Mouse (Mus musculus): ENCODE results near the gene Gm5565. TPM values are rescaled to one million over a fixed set of nuclear protein-coding genes. Genes with fewer than 3 reads are reported as not detected.
"Not testable (repeated sequence)": the region's sequence is repeated elsewhere in the genome, so short reads cannot be mapped to it uniquely, and the experiment has no call there.

Gene Gm5565
- not detected in 2 replicates for polyA plus RNA-seq (2012; rRNA removed)

DNA sequence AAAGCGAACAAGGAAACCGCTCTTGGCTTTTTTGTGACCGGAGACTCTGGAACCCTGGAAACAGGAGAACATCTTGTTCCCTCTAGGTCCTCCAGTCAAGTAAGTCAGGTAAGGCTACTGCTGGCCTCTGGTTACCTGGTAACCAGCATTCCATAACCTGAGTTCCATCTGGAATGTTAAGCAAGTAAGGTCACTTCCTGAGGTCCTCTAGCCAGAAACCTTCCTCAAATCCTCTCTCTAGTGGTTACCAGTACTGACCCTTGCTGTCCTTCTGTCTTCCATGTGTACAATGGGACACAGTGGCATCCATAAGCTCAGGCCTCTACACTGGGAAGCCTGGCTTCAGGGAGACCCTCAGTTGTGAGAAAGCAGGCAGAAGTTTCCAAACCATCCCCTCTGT is at the start of gene Gm5565:
Gene Gm5565 (minus strand): TSS at position 101 of the 400 bp plus-strand sequence.
- WGBS: 92% methylated on average over 3 of the region's 3 CpGs
- H3K36me3 ChIP-seq (ENCODE audit: control insufficient read depth, insufficient read depth, low read length); H3K27me3 ChIP-seq (ENCODE audit: control insufficient read depth, insufficient read depth, low read length); H3K4me1 ChIP-seq (ENCODE audit: control insufficient read depth, insufficient read depth, insufficient read length); DNase-seq (ENCODE audit: low read depth in 1 of 2, low spot score in 2 of 2); H3K4me3 ChIP-seq (ENCODE audit: extremely low read depth, insufficient read depth, insufficient read length); H3K27ac ChIP-seq (ENCODE audit: insufficient read depth, low read length): not testable (repeated sequence)

DNA sequence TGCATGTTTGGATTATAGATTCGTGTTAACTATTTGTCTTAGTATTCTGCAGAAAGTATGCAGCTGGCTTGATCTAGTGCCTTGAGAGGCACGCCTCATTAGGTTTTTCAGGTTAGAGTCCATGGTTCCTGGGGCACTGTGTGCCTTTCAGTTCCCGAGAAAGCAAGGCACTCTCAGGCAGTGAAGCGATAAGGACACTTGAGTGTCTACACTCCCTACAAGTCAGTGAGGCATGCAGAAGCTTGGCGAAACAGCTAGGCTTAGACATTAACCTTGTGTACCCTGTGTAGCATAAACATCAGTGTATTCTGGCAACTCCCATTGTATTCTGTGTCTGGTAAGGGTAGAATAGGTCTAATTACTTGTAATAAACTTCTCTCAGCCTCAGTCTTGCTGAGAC is 45.2 kb upstream of the Gm5565 start:
- Histone ChIP-seq H3K27ac (ENCODE audit: insufficient read depth, low read length) (no peak overlapping the region), H3K27me3 (ENCODE audit: control insufficient read depth, insufficient read depth, low read length) (no peaks in the 10 kb centered on the region), H3K4me3 (ENCODE audit: extremely low read depth, insufficient read depth, insufficient read length) (no peak overlapping the region), H3K4me1 (ENCODE audit: control insufficient read depth, insufficient read depth, insufficient read length) (no peaks in the 10 kb centered on the region), H3K36me3 (ENCODE audit: control insufficient read depth, insufficient read depth, low read length) (peaks cover 24% of the 10 kb centered on the region)
- TF ChIP-seq CTCF (IDR thresholded peaks at IDR 0.05; ENCODE audit: extremely low read depth, insufficient read depth, insufficient read length, insufficient replicate concordance) (no peak), POLR2A (IDR thresholded peaks at IDR 0.05; ENCODE audit: low read depth, low read length) (no peak)
- 94% methylated on average over 5 of the region's 5 CpGs for WGBS
- no peak for DNase-seq (ENCODE audit: low read depth in 1 of 2, low spot score in 2 of 2)

- Histone ChIP-seq H3K27me3 (ENCODE audit: control insufficient read depth, insufficient read depth, low read length) (no peaks in the 10 kb centered on the region), H3K27ac (ENCODE audit: insufficient read depth, low read length) (no peak overlapping the region), H3K4me3 (ENCODE audit: extremely low read depth, insufficient read depth, insufficient read length) (no peak overlapping the region), H3K36me3 (ENCODE audit: control insufficient read depth, insufficient read depth, low read length) (peaks cover 15% of the 10 kb centered on the region), H3K4me1 (ENCODE audit: control insufficient read depth, insufficient read depth, insufficient read length) (no peaks in the 10 kb centered on the region)
- WGBS: 36% methylated on average over 2 of the region's 2 CpGs
- no peak for TF ChIP-seq CTCF (IDR thresholded peaks at IDR 0.05; ENCODE audit: extremely low read depth, insufficient read depth, insufficient read length, insufficient replicate concordance)
- no peak for DNase-seq (ENCODE audit: low read depth in 1 of 2, low spot score in 2 of 2)
These were observed 43.6 kb upstream of the Gm5565 start for GRCm38 (mm10) chr5:146203921-146204320.

DNA sequence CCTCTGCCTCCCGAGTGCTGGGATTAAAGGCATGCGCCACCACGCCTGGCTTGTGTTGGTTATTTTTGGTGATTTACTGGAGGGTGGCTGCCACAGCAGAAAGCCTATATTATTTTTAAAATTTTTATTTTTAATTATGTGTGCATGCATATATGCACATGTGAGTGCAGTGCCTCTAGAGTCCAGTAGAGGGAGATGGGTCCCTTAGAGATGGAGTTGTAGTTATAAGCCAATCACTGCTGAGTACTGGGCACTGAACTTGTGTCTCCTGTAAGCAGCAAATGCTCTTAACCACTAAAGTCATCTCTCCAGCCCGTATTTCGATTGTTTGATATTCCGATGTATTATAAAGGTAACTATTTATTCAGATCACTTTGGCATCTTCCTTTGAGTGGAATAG is 40.2 kb upstream of the Gm5565 start:
- 96% methylated on average over 6 of the region's 6 CpGs for WGBS
- TF ChIP-seq POLR2A (IDR thresholded peaks at IDR 0.05; ENCODE audit: low read depth, low read length): no peak
- no peak for TF ChIP-seq CTCF (IDR thresholded peaks at IDR 0.05; ENCODE audit: extremely low read depth, insufficient read depth, insufficient read length, insufficient replicate concordance)

GRCm38 (mm10) chr5:146199540-146199939 is 39.2 kb upstream of the Gm5565 start:
- WGBS: 59% methylated on average over 2 of the region's 2 CpGs
- no peak overlapping the region for H3K4me3 ChIP-seq (ENCODE audit: extremely low read depth, insufficient read depth, insufficient read length)
- no peak for DNase-seq (ENCODE audit: low read depth in 1 of 2, low spot score in 2 of 2)
- TF ChIP-seq CTCF (IDR thresholded peaks at IDR 0.05; ENCODE audit: extremely low read depth, insufficient read depth, insufficient read length, insufficient replicate concordance) (no peak), POLR2A (IDR thresholded peaks at IDR 0.05; ENCODE audit: low read depth, low read length) (no peak)
- H3K27me3 ChIP-seq (ENCODE audit: control insufficient read depth, insufficient read depth, low read length): no peaks in the 10 kb centered on the region
- peaks cover 2% of the 10 kb centered on the region for H3K36me3 ChIP-seq (ENCODE audit: control insufficient read depth, insufficient read depth, low read length)
- H3K27ac ChIP-seq (ENCODE audit: insufficient read depth, low read length): no peak overlapping the region
- H3K4me1 ChIP-seq (ENCODE audit: control insufficient read depth, insufficient read depth, insufficient read length): no peaks in the 10 kb centered on the region

More for the DNA sequence above, 40.2 kb upstream of the Gm5565 start:
- H3K27me3 ChIP-seq (ENCODE audit: control insufficient read depth, insufficient read depth, low read length): no peaks in the 10 kb centered on the region
- H3K36me3 ChIP-seq (ENCODE audit: control insufficient read depth, insufficient read depth, low read length): peaks cover 6% of the 10 kb centered on the region
- no peak overlapping the region for H3K4me3 ChIP-seq (ENCODE audit: extremely low read depth, insufficient read depth, insufficient read length)
- no peak for DNase-seq (ENCODE audit: low read depth in 1 of 2, low spot score in 2 of 2)
- H3K4me1 ChIP-seq (ENCODE audit: control insufficient read depth, insufficient read depth, insufficient read length): no peaks in the 10 kb centered on the region
- no peak overlapping the region for H3K27ac ChIP-seq (ENCODE audit: insufficient read depth, low read length)

- H3K4me1 ChIP-seq (ENCODE audit: control insufficient read depth, insufficient read depth, insufficient read length): no peaks in the 10 kb centered on the region
- TF ChIP-seq CTCF (IDR thresholded peaks at IDR 0.05; ENCODE audit: extremely low read depth, insufficient read depth, insufficient read length, insufficient replicate concordance) (no peak), POLR2A (IDR thresholded peaks at IDR 0.05; ENCODE audit: low read depth, low read length) (no peak)
- DNase-seq (ENCODE audit: low read depth in 1 of 2, low spot score in 2 of 2): no peak
- peaks cover 2% of the 10 kb centered on the region for H3K36me3 ChIP-seq (ENCODE audit: control insufficient read depth, insufficient read depth, low read length)
- H3K27me3 ChIP-seq (ENCODE audit: control insufficient read depth, insufficient read depth, low read length): no peaks in the 10 kb centered on the region
- no peak overlapping the region for H3K27ac ChIP-seq (ENCODE audit: insufficient read depth, low read length)
- H3K4me3 ChIP-seq (ENCODE audit: extremely low read depth, insufficient read depth, insufficient read length): no peak overlapping the region
These were observed 38.7 kb upstream of the Gm5565 start for GRCm38 (mm10) chr5:146199073-146199472.

- Histone ChIP-seq H3K4me1 (ENCODE audit: control insufficient read depth, insufficient read depth, insufficient read length) (no peaks in the 10 kb centered on the region), H3K36me3 (ENCODE audit: control insufficient read depth, insufficient read depth, low read length) (no peaks in the 10 kb centered on the region), H3K4me3 (ENCODE audit: extremely low read depth, insufficient read depth, insufficient read length) (no peak overlapping the region), H3K27me3 (ENCODE audit: control insufficient read depth, insufficient read depth, low read length) (no peaks in the 10 kb centered on the region), H3K27ac (ENCODE audit: insufficient read depth, low read length) (no peak overlapping the region)
- no peak for DNase-seq (ENCODE audit: low read depth in 1 of 2, low spot score in 2 of 2)
- WGBS: 85% methylated on average over 8 of the region's 8 CpGs
- TF ChIP-seq POLR2A (IDR thresholded peaks at IDR 0.05; ENCODE audit: low read depth, low read length): no peak
- no peak for TF ChIP-seq CTCF (IDR thresholded peaks at IDR 0.05; ENCODE audit: extremely low read depth, insufficient read depth, insufficient read length, insufficient replicate concordance)
These were observed 33.0 kb upstream of the Gm5565 start for GRCm38 (mm10) chr5:146193360-146193759.
